Mouse (Mus musculus) lung, postnatal 36 days (tissue): ENCODE measurements around the gene Nme6.
A peak's percentile ranks its signal among the peaks of the same experiment; 100 is the strongest.

ENCODE experiments used
- DNase-seq: peaks from one replicate; pipeline ENCODE4 v3.0.0; 2022; ENCODE audit warnings: mixed read lengths

Gene Nme6

GRCm38 (mm10) chr9:109874797-109875691 is 42.5 kb downstream of the Nme6 start, which contains the start of gene Cdc25a:
Cdc25a (plus strand) TSS chr9:109875579.
- DNase-seq, result peak; percentile 99

- peak; percentile 68 for DNase-seq
Observed at GRCm38 (mm10) chr9:109875695-109876601, 43.4 kb downstream of the Nme6 start.

- DNase-seq, result peak; percentile 43
Observed at GRCm38 (mm10) chr9:109876756-109877155, 44.2 kb downstream of the Nme6 start.

GRCm38 (mm10) chr9:109877666-109878065 is 45.1 kb downstream of the Nme6 start:
- DNase-seq, result no peak

GRCm38 (mm10) chr9:109879305-109879704 is 46.8 kb downstream of the Nme6 start:
- no peak for DNase-seq

GRCm38 (mm10) chr9:109886259-109886658 is 53.7 kb downstream of the Nme6 start:
- DNase-seq, result no peak

- no peak for DNase-seq
Observed at GRCm38 (mm10) chr9:109887321-109887720, 54.8 kb downstream of the Nme6 start.

- no peak for DNase-seq
Observed at GRCm38 (mm10) chr9:109891501-109891900, 59.0 kb downstream of the Nme6 start.
